Mouse (Mus musculus): ENCODE measurements around the gene Dpm3.

DNA sequence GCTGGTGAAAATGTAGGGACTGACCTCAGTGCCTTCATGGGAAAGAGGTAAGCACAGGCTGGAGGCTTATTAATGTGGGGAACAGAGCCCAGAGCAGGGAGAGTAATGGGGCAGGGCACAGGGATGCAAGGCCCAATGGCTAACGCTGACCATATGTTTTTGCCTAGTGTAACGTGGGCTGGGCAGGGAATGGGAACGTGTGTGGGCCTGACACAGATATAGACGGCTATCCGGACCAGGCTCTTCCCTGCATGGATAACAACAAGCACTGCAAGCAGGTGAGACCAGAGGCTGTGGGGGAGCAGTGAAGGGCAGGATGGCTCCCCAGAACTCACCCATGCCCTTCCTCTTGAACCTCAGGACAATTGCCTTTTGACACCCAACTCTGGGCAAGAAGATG is 38.0 kb upstream of the Dpm3 start:
- TF ChIP-seq CTCF (IDR thresholded peaks at IDR 0.05; ENCODE audit: low read depth) (no peak), EP300 (IDR thresholded peaks at IDR 0.05; ENCODE audit: low read depth) (no peak)

Measured in liver, postnatal 0 days (tissue).